Mouse (Mus musculus) embryonic fibroblast, embryonic 13.5 days (primary cell): ENCODE data around the gene Tns1.

Experiments used
- CTCF ChIP-seq: IDR thresholded peaks from 2 replicates; pipeline ENCODE4 v1.5.1; 2011; ENCODE audit warnings: mild to moderate bottlenecking, control low read depth, low read length, moderate library complexity, borderline replicate concordance; ENCODE audit not compliant: insufficient read depth
- POLR2A ChIP-seq: IDR thresholded peaks from 2 replicates; pipeline ENCODE4 v1.6.1; 2011; ENCODE audit warnings: low read depth, mild to moderate bottlenecking, control low read depth, low read length, moderate library complexity

DNA sequence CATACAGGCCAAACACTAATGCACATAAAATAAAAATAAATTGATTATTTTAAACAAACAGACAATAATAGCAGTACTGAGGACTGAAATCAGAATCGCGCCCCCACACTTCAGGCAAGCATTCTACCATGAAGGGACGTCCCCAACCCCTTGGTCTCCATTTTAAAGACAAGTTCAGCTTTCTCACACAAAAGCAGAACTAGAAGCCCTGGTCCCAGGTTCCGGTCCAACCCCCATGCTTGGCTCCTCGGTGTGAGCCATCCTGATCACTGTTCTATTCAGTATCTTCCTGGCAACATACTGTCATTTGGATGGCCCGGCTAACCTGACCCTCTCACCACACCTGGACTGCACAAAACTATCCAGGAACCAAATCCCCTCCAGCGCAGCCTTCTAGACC, 38.7 kb downstream of the Tns1 start:
- TF ChIP-seq POLR2A (no peak), CTCF (no peak)
